Mouse (Mus musculus): ENCODE results near the gene Ms4a6b. TPM values are rescaled to one million over a fixed set of nuclear protein-coding genes. Genes with fewer than 3 reads are reported as not detected.

Ms4a6b gene
- total RNA-seq (2014; fragmentation: Nextera tagmentation), result 39.1 and 44.2 TPM in 2 replicates
- 28.3 and 30.5 TPM in 2 replicates for total RNA-seq (2017)

DNA sequence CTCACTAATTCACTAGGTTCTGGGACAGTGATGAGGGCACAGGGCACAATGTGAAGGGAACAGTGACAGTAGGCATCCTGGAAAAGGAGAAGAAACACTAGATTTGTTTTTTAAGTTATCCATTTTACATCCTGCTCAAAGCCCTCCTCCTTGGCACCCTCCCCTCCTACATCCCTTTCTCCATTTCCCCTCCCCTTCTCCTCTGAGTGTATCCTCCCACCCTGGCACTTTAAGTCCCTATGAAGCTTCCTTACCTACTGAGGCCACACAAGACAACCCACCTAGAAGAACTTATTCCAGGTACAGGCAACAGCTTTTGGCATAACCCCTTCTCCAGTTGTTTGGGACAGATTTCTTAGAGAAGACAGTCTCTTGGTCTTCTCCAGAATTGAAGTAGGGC, at the start of gene Ms4a6b:
Gene Ms4a6b (plus strand): TSS at position 267 of the 400 bp plus-strand sequence.
- ATAC-seq (replicated peaks; ENCODE audit: poor library complexity, severe bottlenecking), result no peak

DNA sequence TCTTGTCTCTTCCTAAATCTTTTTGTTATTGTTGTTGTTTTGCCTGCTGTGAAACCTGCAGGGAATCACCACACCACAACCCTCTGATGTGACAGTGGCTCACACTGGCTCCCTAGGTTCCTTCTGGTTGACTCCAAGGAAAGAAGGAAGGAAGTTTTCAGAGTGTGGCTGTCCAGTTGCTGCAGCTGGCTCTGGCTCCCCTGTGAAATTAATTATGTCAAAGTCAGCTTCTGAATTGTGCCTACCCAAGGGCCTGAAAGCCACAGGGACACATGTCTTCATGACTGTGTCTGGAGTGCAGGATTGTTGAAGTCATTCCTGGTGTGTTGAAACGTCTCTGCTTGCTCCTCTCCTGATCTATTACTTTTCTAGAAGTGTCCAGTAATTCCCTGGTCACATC, 48.0 kb upstream of the Ms4a6b start:
- peak; percentile 8; the same call in 1 of the 2 replicates for ATAC-seq (replicated peaks; ENCODE audit: poor library complexity, severe bottlenecking)

DNA sequence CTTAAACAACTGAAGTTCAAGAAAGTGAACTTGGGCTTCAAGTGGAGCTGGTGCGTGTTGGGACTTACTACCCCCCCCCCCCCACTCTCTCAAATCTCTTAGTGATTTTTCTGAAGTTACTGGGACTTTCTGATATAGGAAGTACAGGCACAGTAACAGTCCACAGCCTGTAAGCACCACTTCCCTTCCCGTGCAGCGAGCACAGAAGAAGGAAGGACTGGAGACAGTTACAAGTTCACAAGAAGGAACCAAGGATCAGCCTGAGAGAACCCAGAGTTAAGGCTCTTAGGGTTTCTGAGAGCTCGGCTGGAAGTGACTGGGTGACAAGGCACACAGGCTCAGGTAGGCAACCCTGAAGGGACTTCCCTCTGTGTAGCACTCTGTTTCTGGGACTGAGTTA, 47.1 kb upstream of the Ms4a6b start, which contains the start of gene Ms4a6c:
Gene Ms4a6c (plus strand): TSS at position 152 of the 400 bp plus-strand sequence.
- peak; percentile 77 for ATAC-seq (replicated peaks; ENCODE audit: poor library complexity, severe bottlenecking)

DNA sequence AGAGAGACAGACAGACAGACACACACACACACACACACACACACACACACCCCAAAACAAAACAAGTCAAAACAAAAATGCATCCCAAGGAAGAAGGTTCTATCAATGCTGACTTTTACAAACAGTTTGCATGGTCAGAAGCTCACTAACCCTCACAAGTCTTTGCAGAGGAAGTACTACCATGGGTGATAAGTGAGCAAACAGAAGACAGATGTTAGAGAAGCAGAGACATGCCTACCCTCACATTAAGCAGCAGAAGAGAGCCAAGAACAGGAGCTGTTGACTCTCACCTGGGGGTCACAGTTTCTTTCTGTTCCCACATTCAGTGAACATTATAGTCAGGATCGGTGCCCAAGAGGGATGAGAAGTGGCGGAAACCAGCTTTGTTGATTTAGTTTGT, 36.6 kb upstream of the Ms4a6b start:
- no peak for ATAC-seq (replicated peaks; ENCODE audit: poor library complexity, severe bottlenecking)

DNA sequence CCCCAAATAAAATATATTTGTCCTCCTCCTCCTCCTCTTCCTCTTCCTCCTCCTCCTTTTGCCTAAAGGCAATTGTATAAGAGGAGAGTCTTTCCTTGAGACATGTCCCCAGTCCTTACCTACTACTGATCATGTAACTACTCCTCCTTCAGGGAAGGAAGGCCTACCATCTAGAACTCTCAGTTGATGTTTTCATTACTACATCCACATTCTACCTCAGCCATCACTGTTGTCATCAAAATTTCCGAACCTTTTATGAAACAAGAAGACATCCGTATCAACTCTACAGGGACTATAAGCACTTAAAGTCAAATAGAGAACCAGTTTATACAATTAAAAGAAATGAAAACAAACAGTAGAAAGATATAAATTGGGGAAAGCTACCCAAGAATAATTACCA, 33.6 kb upstream of the Ms4a6b start:
- ATAC-seq (replicated peaks; ENCODE audit: poor library complexity, severe bottlenecking), result no peak

DNA sequence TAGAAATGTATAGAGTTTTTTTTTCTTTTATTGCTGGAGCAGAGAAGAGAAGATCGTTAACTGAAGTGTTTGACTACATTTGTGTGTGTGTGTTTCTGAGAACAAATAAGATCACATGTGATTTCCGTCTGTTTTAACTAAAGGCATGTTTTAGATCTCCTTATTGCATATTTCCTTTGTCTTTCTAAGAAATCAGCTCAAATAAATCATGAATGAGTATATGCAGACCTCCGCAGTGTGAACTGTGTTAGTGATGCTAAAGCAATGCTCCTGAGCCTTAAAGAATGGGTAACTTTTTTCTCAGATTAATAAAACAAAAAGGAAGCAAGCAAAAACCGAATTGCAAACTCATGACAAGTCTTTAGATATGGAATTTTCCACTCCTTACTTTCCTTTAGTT, 32.4 kb upstream of the Ms4a6b start:
- no peak for ATAC-seq (replicated peaks; ENCODE audit: poor library complexity, severe bottlenecking)

DNA sequence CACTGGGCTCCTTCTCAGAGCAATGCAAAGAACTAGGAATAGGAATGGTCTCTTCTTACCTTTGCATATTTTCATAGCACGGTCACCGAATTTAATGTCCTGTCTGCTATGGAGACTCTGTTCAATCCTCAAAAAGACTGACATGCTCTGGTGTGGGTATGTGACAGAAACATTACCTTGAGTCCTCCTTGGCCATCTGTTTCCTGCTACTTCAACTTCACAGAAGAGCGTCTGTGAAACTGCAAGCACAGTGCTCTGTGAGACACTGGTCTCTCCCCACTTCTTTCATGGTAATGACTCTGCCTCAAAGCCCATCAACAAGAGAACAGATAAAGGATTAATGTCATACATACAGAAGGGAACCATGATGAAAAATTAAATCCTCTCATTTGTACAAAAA, 31.9 kb upstream of the Ms4a6b start:
- no peak; the same call in 1 of the 2 replicates for ATAC-seq (replicated peaks; ENCODE audit: poor library complexity, severe bottlenecking)

DNA sequence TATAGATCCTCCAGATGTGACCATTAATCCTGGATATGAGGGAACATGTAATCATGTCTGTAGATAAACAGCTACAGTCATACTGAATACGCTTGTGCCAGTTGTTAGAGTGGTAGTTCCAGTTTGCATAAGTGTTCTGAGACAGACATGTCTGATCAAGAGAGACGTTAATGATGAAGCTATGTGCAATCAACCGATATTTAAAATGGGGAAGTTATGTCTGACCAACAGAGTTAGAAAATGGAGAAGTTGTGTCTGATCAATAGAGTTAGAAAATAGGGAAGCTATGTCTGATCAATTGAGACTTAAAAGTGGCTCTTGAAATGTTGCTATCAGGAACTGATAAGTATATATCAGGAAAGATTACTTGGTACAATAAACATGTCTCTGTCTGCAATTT, 31.0 kb upstream of the Ms4a6b start:
- peak; percentile 96 for ATAC-seq (replicated peaks; ENCODE audit: poor library complexity, severe bottlenecking)

DNA sequence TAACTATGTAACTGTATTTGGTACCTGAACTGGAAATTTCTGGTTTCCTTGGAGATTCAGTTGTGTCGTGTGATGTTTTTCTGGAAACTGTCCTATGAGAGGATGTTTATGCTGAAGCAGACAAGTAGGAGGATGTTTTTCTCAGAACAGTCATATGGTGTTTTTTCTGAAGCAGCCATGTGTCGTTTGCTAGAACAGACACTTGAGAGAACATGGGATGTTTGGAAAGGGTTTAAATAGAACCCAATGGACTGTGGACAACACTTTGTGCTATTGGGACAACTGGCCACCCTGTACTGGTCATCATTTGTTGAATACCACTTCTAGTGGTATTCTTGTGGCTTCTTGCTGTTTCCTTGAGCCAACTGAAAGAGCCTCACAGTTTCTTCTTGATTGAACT, 30.6 kb upstream of the Ms4a6b start, which contains the start of gene Gm8369:
Gene Gm8369 (plus strand): TSS at position 193 of the 400 bp plus-strand sequence.
- ATAC-seq (replicated peaks; ENCODE audit: poor library complexity, severe bottlenecking), result no peak

DNA sequence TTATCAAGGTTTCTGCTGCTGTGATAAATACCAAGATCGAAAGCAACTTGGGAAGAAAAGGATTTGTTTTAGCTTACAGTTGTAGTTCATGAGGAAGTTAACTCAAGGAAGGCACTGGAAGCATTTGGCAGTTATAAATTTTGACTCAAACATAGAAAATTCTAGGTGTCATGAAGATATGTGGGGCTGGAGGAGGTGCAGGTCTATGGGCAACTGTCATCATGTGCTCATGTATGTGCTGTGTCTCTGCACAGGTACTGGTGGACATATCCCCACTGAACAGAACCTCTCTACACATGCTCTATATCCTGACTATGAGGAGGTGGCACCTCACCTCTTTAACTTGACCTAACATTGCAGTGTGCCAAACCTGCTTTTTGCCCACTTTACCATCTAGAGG, 29.7 kb upstream of the Ms4a6b start:
- no peak for ATAC-seq (replicated peaks; ENCODE audit: poor library complexity, severe bottlenecking)

DNA sequence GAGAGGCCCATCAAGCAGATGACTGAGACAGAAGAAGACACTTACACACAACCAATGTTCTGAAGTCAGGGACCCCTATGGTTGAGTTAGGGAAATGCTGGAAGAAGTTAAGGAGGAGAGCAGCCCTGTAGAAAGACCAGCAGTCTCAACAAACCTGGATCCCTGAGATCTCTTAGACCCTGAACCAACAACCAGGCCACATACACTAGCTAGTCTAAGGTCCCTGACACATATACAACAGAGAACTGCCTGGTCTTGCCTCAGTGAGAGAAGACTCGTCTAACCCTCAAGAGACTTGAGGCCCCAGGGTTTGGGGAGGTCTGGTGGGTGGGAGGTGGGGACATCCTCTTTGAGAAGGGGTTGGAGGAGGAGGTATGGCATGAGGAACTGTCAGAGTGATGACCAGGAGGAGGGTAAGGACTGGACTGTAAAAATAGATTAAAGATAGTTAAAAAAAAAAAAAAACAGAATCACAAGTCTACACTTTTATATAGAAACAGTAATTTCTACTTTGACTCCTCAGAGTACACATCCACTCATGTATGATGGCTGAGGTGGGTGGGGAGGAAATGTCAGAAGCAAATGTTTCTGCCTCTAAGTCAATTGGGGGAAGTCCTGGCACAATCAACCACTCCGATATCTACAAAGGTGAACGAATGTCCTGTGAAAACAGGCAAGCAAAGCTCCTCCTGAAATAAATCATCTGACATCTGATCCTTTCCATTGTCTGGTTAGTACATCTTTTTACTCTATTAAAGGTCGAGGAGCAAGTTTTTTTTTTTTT, 24.7 kb upstream of the Ms4a6b start:
- no peak for ATAC-seq (replicated peaks; ENCODE audit: poor library complexity, severe bottlenecking)

DNA sequence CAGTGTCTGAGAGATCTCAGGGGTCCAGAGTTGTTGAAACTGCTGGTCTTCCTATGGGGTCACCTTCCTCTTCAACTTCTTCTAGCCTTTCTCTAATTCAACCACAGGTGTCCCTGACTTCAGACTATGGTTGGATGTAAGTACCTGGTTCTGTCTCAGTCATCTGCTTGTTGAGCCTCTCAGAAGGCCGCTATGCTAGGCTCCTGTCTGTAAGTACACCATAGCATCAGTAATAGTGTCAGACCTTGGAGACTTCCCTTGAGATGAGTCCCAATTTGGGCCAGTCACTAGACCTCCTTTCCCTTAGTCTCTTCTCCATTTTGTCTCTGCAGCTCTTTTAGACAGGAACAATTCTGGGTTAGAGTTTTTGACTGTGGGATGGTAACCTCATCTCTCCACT, 23.6 kb upstream of the Ms4a6b start:
- no peak for ATAC-seq (replicated peaks; ENCODE audit: poor library complexity, severe bottlenecking)

DNA sequence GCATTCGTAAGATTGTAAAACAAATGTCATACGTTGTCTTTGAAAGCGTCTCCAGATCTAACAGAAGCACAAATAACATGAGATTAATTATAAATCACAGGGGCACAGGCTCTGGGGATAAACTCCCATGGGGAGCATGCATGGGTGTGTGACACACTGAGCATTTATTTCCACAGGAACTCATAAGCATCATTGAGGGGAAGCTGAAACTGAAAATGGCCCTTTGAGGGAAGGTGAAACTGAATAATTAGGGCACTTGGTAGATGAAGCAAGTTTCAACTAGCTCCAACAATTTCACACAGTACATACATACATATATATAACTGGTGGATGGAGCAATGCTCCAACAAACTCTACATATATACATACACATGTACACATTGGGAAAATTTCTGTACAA, 21.8 kb upstream of the Ms4a6b start:
- peak; percentile 53 for ATAC-seq (replicated peaks; ENCODE audit: poor library complexity, severe bottlenecking)

DNA sequence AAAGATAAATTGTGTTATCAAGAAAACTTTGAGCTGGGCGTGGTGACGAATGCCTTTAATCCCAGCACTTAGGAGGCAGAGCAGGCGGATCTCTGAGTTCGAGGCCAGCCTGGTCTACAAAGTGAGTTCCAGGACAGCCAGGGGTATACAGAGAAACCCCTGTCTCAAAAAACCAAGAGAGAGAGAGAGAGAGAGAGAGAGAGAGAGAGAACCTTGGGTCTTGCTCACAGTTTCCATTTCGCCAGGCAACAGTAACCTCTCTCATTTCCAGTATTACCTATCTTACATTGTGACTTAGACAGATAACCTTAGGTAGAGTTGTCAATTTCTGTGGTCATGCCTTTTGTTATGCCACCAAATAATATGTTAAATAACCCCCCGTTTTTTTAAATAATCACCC, 20.0 kb upstream of the Ms4a6b start:
- no peak for ATAC-seq (replicated peaks; ENCODE audit: poor library complexity, severe bottlenecking)

DNA sequence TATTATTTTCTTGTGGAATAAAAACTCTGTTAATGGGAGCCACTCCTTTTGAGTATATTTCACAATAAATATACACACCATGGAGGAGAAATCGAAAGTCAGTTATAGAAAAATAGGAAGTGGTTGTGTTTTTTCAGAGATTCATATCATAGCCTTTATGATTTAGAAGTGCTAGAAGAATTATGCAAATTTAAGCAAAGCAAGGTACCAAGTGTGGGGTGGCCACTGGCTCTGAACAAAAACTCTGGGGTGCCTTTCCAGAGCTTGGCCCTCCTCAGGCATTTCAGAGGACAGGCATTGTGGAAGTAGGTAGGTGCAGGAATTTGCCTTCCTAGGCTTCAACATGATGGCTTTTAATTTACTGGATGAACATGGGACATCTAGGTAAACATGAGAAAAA, 19.0 kb upstream of the Ms4a6b start:
- peak; percentile 82 for ATAC-seq (replicated peaks; ENCODE audit: poor library complexity, severe bottlenecking)

DNA sequence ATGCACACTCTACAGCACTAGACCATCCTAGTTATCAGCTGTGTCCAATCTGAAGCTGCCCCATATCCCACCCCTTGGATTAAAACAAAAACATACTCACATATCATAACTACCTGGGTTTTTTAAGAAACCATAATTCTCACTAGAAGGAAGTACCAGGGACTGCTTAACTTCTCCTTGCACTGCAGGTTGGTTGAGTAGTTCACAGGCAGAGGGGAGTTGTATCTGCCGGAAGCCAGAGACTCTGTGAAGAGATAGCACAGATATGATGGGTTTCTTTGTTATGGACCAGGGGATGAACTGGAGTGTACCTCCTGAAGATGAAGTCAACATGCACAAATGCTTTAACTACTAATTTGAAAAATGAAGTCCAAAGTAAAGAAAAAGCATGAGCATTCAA, 15.5 kb upstream of the Ms4a6b start:
- ATAC-seq (replicated peaks; ENCODE audit: poor library complexity, severe bottlenecking), result no peak

DNA sequence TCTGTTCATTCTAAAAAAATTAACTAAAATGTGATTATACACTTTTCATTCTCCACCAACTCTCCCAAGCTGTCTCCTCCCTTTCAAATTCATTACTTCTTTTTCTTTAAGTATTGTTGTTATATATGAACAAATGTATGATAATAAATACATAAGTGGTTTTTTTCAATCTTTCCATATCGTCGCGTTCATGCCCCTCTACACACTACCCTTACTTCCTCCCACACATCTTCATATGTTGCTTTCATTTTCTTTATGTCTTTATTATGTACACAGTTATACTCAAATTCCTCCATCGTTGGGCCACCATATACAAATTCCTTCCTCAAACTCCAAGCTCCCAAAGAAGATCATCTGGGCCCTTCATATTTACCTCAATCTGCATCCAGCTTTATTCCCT, 15.0 kb upstream of the Ms4a6b start:
- ATAC-seq (replicated peaks; ENCODE audit: poor library complexity, severe bottlenecking), result no peak

DNA sequence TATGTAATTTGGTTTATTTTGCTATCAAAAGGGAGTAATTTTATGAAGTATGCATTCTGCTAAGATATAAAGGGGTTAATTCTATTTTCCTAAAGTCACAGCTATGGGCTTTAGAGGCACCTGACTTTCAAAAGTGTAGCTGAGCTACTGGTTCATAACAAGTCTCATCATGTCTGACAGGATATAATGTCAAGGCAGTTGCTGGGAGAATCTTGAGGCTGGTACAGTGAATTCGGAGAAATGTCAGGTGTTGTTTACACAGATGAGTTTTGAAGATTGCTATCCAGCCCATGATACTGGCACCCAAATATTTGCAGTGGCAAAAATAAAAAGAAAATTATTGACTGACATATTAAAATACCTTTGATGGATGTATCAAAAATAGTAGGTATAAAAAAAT, 11.5 kb upstream of the Ms4a6b start:
- ATAC-seq (replicated peaks; ENCODE audit: poor library complexity, severe bottlenecking), result no peak

DNA sequence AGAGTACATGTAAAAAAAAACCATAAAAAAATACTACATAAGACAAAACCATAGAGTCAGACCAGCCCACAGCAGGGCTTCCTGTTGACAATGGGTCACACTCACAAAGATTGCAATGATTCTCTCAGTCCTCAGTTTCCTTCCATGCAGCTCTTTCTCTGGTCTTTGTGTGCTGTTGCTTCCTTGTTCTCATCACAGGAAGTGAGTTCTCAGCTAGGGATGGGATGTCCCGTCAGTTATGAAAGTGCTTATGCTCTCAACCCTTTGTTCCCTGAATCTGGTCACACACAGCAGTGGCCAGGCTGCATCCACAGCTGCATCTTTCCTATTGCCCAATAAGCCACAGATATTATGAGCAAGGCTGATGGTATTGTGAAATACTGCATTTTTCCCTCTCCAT, 2.9 kb upstream of the Ms4a6b start:
- peak; percentile 92 for ATAC-seq (replicated peaks; ENCODE audit: poor library complexity, severe bottlenecking)

DNA sequence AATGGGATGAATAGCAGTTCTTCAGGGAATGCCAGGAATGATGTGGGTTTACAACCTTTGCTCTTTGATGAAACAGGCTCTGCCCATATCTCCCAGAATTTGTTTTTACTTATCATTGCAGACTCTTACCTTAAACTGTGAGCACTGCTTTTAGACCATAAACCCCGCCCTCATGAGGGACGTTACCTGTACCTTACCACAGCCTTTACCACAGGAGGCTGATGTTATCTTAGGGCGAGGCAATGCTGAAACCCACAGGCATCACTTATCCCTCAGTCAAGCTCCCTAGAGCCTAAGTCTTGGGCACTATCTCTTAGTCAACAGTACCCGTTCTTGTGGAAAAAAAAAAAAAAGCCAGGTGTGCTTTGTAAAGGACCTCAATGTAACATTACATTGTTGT, 533 bp downstream of the Ms4a6b start:
- ATAC-seq (replicated peaks; ENCODE audit: poor library complexity, severe bottlenecking), result no peak

DNA sequence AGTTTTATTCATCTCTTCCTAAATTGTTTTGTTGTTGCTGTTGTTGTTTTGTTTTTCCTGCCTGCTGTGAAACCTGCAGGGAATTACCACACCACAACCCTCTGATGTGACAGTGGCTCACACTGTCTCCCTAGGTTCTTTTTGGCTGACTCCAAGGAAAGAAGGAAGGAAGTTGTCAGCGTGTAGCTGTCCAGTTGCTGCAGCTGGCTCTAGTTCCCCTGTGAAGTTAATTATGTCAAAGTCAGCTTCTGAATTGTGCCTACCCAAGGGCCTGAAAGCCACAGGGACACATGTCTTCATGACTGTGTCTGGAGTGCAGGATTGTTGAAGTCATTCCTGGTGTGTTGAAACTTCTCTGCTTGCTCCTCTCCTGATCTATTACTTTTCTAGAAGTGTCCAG, 1.1 kb downstream of the Ms4a6b start:
- peak; percentile 60 for ATAC-seq (replicated peaks; ENCODE audit: poor library complexity, severe bottlenecking)

DNA sequence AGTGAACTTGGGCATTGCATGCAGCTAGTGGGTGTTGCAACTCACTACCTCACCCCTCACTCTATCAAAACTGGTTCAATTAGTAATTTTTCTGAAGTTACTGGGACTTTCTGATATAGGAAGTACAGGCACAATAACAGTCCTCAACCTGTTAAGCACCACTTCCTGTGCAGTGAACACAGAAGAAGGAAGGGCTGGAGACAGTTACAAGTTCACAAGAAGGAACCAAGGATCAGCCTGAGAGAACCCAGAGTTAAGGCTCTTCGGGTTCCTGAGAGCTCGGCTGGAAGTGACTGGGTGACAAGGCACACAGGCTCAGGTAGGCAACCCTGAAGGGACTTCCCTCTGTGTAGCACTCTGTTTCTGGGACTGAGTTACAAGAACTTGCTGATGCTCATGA, 2.0 kb downstream of the Ms4a6b start:
- ATAC-seq (replicated peaks; ENCODE audit: poor library complexity, severe bottlenecking), result peak; percentile 64

All from granulocyte monocyte progenitor cell, adult 5-6 weeks (primary cell).